Mouse (Mus musculus) intestine, postnatal 0 days (tissue): ENCODE data around the gene Elmo2. TPM values are rescaled to one million over a fixed set of nuclear protein-coding genes. Genes with fewer than 3 reads are reported as not detected.
A peak's percentile ranks its signal among the peaks of the same experiment; 100 is the strongest.

Source experiments
- ATAC-seq: fragments of 200-750 bp; cut with Nextera tagmentation; 2 replicates; pipeline ENCODE4 v1.8.0; 2017; ENCODE audit warnings: mild to moderate bottlenecking, moderate TSS enrichment, moderate library complexity
- H3K27ac ChIP-seq: fragments of 300-500 bp; sonication (generic); 2 replicates; pipeline ENCODE4 v1.5.1; 2014; ENCODE audit warnings: mild to moderate bottlenecking, low read depth, low read length, moderate library complexity
- H3K27me3 ChIP-seq: fragments of 300-500 bp; sonication (generic); replicated peaks from 2 replicates; pipeline ENCODE4 v1.6.1; 2014; ENCODE audit warnings: low read length, mixed read lengths; ENCODE audit not compliant: control insufficient read depth, insufficient read depth
- H3K36me3 ChIP-seq: fragments of 300-500 bp; sonication (generic); 2 replicates; pipeline ENCODE4 v1.6.1; 2014; ENCODE audit warnings: mild to moderate bottlenecking, moderate library complexity; ENCODE audit not compliant: control insufficient read depth, insufficient read depth
- H3K4me1 ChIP-seq: fragments of 300-500 bp; sonication (generic); replicated peaks from 2 replicates; pipeline ENCODE4 v1.6.1; 2014; ENCODE audit warnings: antibody characterized with exemption, low read length, mixed read lengths; ENCODE audit not compliant: control insufficient read depth, insufficient read depth
- H3K4me2 ChIP-seq: fragments of 300-500 bp; sonication (generic); replicated peaks from 2 replicates; pipeline ENCODE4 v1.6.1; 2014; ENCODE audit warnings: low read depth, mild to moderate bottlenecking, moderate library complexity
- H3K4me3 ChIP-seq: fragments of 300-500 bp; sonication (generic); 2 replicates; pipeline ENCODE4 v1.5.1; 2014; ENCODE audit warnings: low read depth, low read length
- H3K9ac ChIP-seq: fragments of 300-500 bp; sonication (generic); 2 replicates; pipeline ENCODE4 v1.6.1; 2014; ENCODE audit warnings: mild to moderate bottlenecking, low read depth, low read length
- H3K9me3 ChIP-seq: fragments of 300-500 bp; sonication (generic); 2 replicates; pipeline ENCODE4 v1.6.1; 2016; ENCODE audit warnings: mixed run types; ENCODE audit not compliant: control insufficient read depth
- CTCF ChIP-seq: sonication (generic); IDR thresholded peaks from 2 replicates; pipeline ENCODE4 v1.5.1; 2016; ENCODE audit warnings: low read depth, mild to moderate bottlenecking, control low read depth, antibody characterized with exemption, moderate library complexity
- WGBS: fragments of 180-500 bp; shearing (Covaris S2); extraction: QIAGEN DNeasy Blood & Tissue Kit; methylation state at CpG from one replicate; pipeline ENCODE4 v1.1.7; 2014; 5-methylcytosine and 5-hydroxymethylcytosine counted together
- polyA plus RNA-seq: library from polyadenylated mRNA; unstranded; fragments of >200 nt; fragmentation: Nextera tagmentation; extraction: Ambion mirVana; gene quantifications from 2 replicates; pipeline ENCODE4 v1.2.1, GENCODE M21; 2015

Gene Elmo2
- polyA plus RNA-seq, 1 experiment from 2014 or later = 63.6 TPM

GRCm38 (mm10) chr2:165275824-165276223 is 50.5 kb downstream of the Elmo2 start:
- Histone ChIP-seq H3K36me3 (peaks cover 35% of the 10 kb centered on the region), H3K27me3 (no peaks in the 10 kb centered on the region), H3K9ac (no peak overlapping the region), H3K4me2 (no peak overlapping the region), H3K4me1 (no peaks in the 10 kb centered on the region), H3K9me3 (no peaks in the 10 kb centered on the region), H3K27ac (no peak overlapping the region), H3K4me3 (no peak overlapping the region)
- TF ChIP-seq CTCF = peak; percentile 89
- ATAC-seq = peak; percentile 34; the same call in 1 of the 2 replicates
- 27% methylated on average over 8 of the region's 8 CpGs for WGBS

- no peak for TF ChIP-seq CTCF
- H3K9ac ChIP-seq = no peak overlapping the region
- H3K36me3 ChIP-seq = peaks cover 29% of the 10 kb centered on the region
- no peaks in the 10 kb centered on the region for H3K9me3 ChIP-seq
- WGBS = 41% methylated on average over 7 of the region's 8 CpGs
- H3K27ac ChIP-seq = no peak overlapping the region
- no peaks in the 10 kb centered on the region for H3K27me3 ChIP-seq
- ATAC-seq = peak; percentile 13; the same call in 1 of the 2 replicates
- no peaks in the 10 kb centered on the region for H3K4me1 ChIP-seq
- no peak overlapping the region for H3K4me2 ChIP-seq
- H3K4me3 ChIP-seq = no peak overlapping the region
Observed at GRCm38 (mm10) chr2:165275124-165275640, 51.1 kb downstream of the Elmo2 start.

- no peak for TF ChIP-seq CTCF
- ATAC-seq = no peak
Observed at GRCm38 (mm10) chr2:165273589-165273988, 52.7 kb downstream of the Elmo2 start.

GRCm38 (mm10) chr2:165271326-165271725 is 55.0 kb downstream of the Elmo2 start:
- Histone ChIP-seq H3K4me1 (no peaks in the 10 kb centered on the region), H3K27ac (no peak overlapping the region), H3K36me3 (no peaks in the 10 kb centered on the region; the same call in 1 of the 2 replicates), H3K9me3 (no peaks in the 10 kb centered on the region), H3K27me3 (peaks cover 4% of the 10 kb centered on the region; the same call in 1 of the 2 replicates), H3K9ac (no peak overlapping the region), H3K4me3 (no peak overlapping the region), H3K4me2 (no peak overlapping the region)
- WGBS = 24% methylated on average over 8 of the region's 8 CpGs
- no peak for ATAC-seq
- TF ChIP-seq CTCF = no peak

More at GRCm38 (mm10) chr2:165273589-165273988, 52.7 kb downstream of the Elmo2 start:
- no peaks in the 10 kb centered on the region for H3K9me3 ChIP-seq
- no peaks in the 10 kb centered on the region for H3K27me3 ChIP-seq
- no peak overlapping the region for H3K4me3 ChIP-seq
- WGBS = 36% methylated on average over 4 of the region's 4 CpGs
- no peak overlapping the region for H3K4me2 ChIP-seq
- H3K27ac ChIP-seq = no peak overlapping the region
- H3K36me3 ChIP-seq = peaks cover 13% of the 10 kb centered on the region; the same call in 1 of the 2 replicates
- no peak overlapping the region for H3K9ac ChIP-seq
- H3K4me1 ChIP-seq = no peaks in the 10 kb centered on the region

GRCm38 (mm10) chr2:165270858-165271257 is 55.4 kb downstream of the Elmo2 start:
- 44% methylated on average over 7 of the region's 7 CpGs for WGBS
- Histone ChIP-seq H3K9ac (no peak overlapping the region), H3K36me3 (no peaks in the 10 kb centered on the region), H3K27me3 (peaks cover 4% of the 10 kb centered on the region; the same call in 1 of the 2 replicates), H3K4me1 (no peaks in the 10 kb centered on the region), H3K9me3 (no peaks in the 10 kb centered on the region), H3K4me2 (no peak overlapping the region), H3K4me3 (no peak overlapping the region), H3K27ac (no peak overlapping the region)
- TF ChIP-seq CTCF = no peak
- ATAC-seq = no peak

GRCm38 (mm10) chr2:165266739-165267138 is 59.5 kb downstream of the Elmo2 start:
- ATAC-seq = no peak
- Histone ChIP-seq H3K9me3 (no peaks in the 10 kb centered on the region), H3K27ac (no peak overlapping the region), H3K27me3 (peaks cover 9% of the 10 kb centered on the region; the same call in 1 of the 2 replicates), H3K9ac (no peak overlapping the region), H3K4me2 (no peak overlapping the region), H3K4me1 (no peaks in the 10 kb centered on the region), H3K4me3 (no peak overlapping the region), H3K36me3 (no peaks in the 10 kb centered on the region)
- no peak for TF ChIP-seq CTCF
- 20% methylated on average over 12 of the region's 12 CpGs for WGBS
